Mouse (Mus musculus) kidney, embryonic 15.5 days (tissue): ENCODE data around the gene Dock1. TPM values are rescaled to one million over a fixed set of nuclear protein-coding genes. Genes with fewer than 3 reads are reported as not detected.

Source experiments
- ATAC-seq: fragments of 200-750 bp; cut with Nextera tagmentation; replicated peaks from 2 replicates; pipeline ENCODE4 v1.8.0; 2017; ENCODE audit warnings: moderate TSS enrichment; ENCODE audit not compliant: low FRiP score
- H3K27ac ChIP-seq: fragments of 300-500 bp; sonication (generic); 2 replicates; pipeline ENCODE4 v1.5.1; 2015; ENCODE audit warnings: mild to moderate bottlenecking, inconsistent platforms
- H3K27me3 ChIP-seq: fragments of 300-500 bp; sonication (generic); 2 replicates; pipeline ENCODE4 v1.6.1; 2015; ENCODE audit warnings: inconsistent platforms
- H3K36me3 ChIP-seq: fragments of 300-500 bp; sonication (generic); 2 replicates; pipeline ENCODE4 v1.6.1; 2015; ENCODE audit warnings: inconsistent platforms
- H3K4me1 ChIP-seq: fragments of 300-500 bp; sonication (generic); 2 replicates; pipeline ENCODE4 v1.6.1; 2015; ENCODE audit warnings: inconsistent platforms
- H3K4me2 ChIP-seq: fragments of 300-500 bp; sonication (generic); 2 replicates; pipeline ENCODE4 v1.6.1; 2015; ENCODE audit warnings: moderate library complexity, mild to moderate bottlenecking, inconsistent platforms
- H3K4me3 ChIP-seq: fragments of 300-500 bp; sonication (generic); replicated peaks from 2 replicates; pipeline ENCODE4 v1.5.1; 2015; ENCODE audit warnings: mild to moderate bottlenecking, inconsistent platforms
- H3K9ac ChIP-seq: fragments of 300-500 bp; sonication (generic); 2 replicates; pipeline ENCODE4 v1.6.1; 2015; ENCODE audit warnings: mild to moderate bottlenecking, inconsistent platforms
- H3K9me3 ChIP-seq: fragments of 300-500 bp; sonication (generic); replicated peaks from 2 replicates; pipeline ENCODE4 v1.6.1; 2016; ENCODE audit warnings: inconsistent platforms
- WGBS: fragments of 180-500 bp; shearing (Covaris S2); methylation state at CpG from one replicate; pipeline ENCODE4 v1.1.7; 2015; ENCODE audit warnings: mixed read lengths; 5-methylcytosine and 5-hydroxymethylcytosine counted together
- polyA plus RNA-seq: library from polyadenylated mRNA; unstranded; fragments of >200 nt; fragmentation: Nextera tagmentation; extraction: Ambion mirVana; gene quantifications from 2 replicates; pipeline ENCODE4 v1.2.1, GENCODE M21; 2015

Dock1 gene
- polyA plus RNA-seq, 1 experiment from 2014 or later = 47.7 TPM

GRCm38 (mm10) chr7:134806799-134807198 lies 136.3 kb downstream of the Dock1 start:
- WGBS = 78% methylated on average over 6 of the region's 6 CpGs
- H3K4me2 ChIP-seq = no peak overlapping the region

GRCm38 (mm10) chr7:134808406-134808805 lies 138.0 kb downstream of the Dock1 start:
- H3K36me3 ChIP-seq = peaks cover 78% of the 10 kb centered on the region
- H3K9ac ChIP-seq = no peak overlapping the region
- WGBS = 90% methylated on average over 2 of the region's 2 CpGs
- H3K4me3 ChIP-seq = no peak overlapping the region
- no peaks in the 10 kb centered on the region for H3K9me3 ChIP-seq
- ATAC-seq = no peak
- no peak overlapping the region for H3K4me2 ChIP-seq
- no peak overlapping the region for H3K27ac ChIP-seq
- no peaks in the 10 kb centered on the region for H3K27me3 ChIP-seq
- H3K4me1 ChIP-seq = peaks cover 24% of the 10 kb centered on the region; the same call in 1 of the 2 replicates

More at GRCm38 (mm10) chr7:134806799-134807198, 136.3 kb downstream of the Dock1 start:
- Histone ChIP-seq H3K27me3 (no peaks in the 10 kb centered on the region), H3K4me3 (no peak overlapping the region), H3K27ac (no peak overlapping the region), H3K9me3 (no peaks in the 10 kb centered on the region), H3K36me3 (peaks cover 86% of the 10 kb centered on the region), H3K9ac (no peak overlapping the region), H3K4me1 (peaks cover 24% of the 10 kb centered on the region; the same call in 1 of the 2 replicates)
- no peak for ATAC-seq

GRCm38 (mm10) chr7:134809241-134809975 lies 139.0 kb downstream of the Dock1 start:
- no peak overlapping the region for H3K9ac ChIP-seq
- peak overlapping the region; percentile 52 for H3K27ac ChIP-seq
- H3K36me3 ChIP-seq = peaks cover 82% of the 10 kb centered on the region
- no peaks in the 10 kb centered on the region for H3K9me3 ChIP-seq
- ATAC-seq = peak; percentile 94
- WGBS = 76% methylated on average over 6 of the region's 6 CpGs
- no peak overlapping the region for H3K4me2 ChIP-seq
- no peaks in the 10 kb centered on the region for H3K27me3 ChIP-seq
- H3K4me1 ChIP-seq = peaks cover 23% of the 10 kb centered on the region; the same call in 1 of the 2 replicates
- H3K4me3 ChIP-seq = no peak overlapping the region

- peaks cover 53% of the 10 kb centered on the region for H3K36me3 ChIP-seq
- WGBS = 91% methylated on average over 5 of the region's 5 CpGs
- ATAC-seq = no peak
- H3K4me1 ChIP-seq = peaks cover 15% of the 10 kb centered on the region; the same call in 1 of the 2 replicates
- H3K27me3 ChIP-seq = no peaks in the 10 kb centered on the region
- no peak overlapping the region for H3K27ac ChIP-seq
- no peaks in the 10 kb centered on the region for H3K9me3 ChIP-seq
- H3K4me3 ChIP-seq = no peak overlapping the region
- H3K4me2 ChIP-seq = no peak overlapping the region
- H3K9ac ChIP-seq = no peak overlapping the region
Observed at GRCm38 (mm10) chr7:134818471-134818870, 148.0 kb downstream of the Dock1 start.

- ATAC-seq = no peak
- no peak overlapping the region for H3K9ac ChIP-seq
- 50% methylated on average over 1 of the region's 1 CpGs for WGBS
- no peaks in the 10 kb centered on the region for H3K27me3 ChIP-seq
- H3K27ac ChIP-seq = no peak overlapping the region
- H3K4me1 ChIP-seq = peaks cover 19% of the 10 kb centered on the region; the same call in 1 of the 2 replicates
- H3K36me3 ChIP-seq = peaks cover 32% of the 10 kb centered on the region
- H3K4me2 ChIP-seq = no peak overlapping the region
- no peak overlapping the region for H3K4me3 ChIP-seq
- H3K9me3 ChIP-seq = no peaks in the 10 kb centered on the region
Observed at GRCm38 (mm10) chr7:134821264-134821663, 150.8 kb downstream of the Dock1 start.

- no peaks in the 10 kb centered on the region for H3K9me3 ChIP-seq
- peaks cover 26% of the 10 kb centered on the region for H3K36me3 ChIP-seq
- no peak overlapping the region for H3K27ac ChIP-seq
- no peak overlapping the region for H3K4me2 ChIP-seq
- ATAC-seq = no peak
- WGBS = 30% methylated on average over 3 of the region's 3 CpGs
- no peak overlapping the region for H3K4me3 ChIP-seq
- H3K27me3 ChIP-seq = no peaks in the 10 kb centered on the region
- H3K9ac ChIP-seq = no peak overlapping the region
- H3K4me1 ChIP-seq = peaks cover 19% of the 10 kb centered on the region; the same call in 1 of the 2 replicates
Observed at GRCm38 (mm10) chr7:134822006-134822405, 151.6 kb downstream of the Dock1 start.

GRCm38 (mm10) chr7:134823891-134824290 lies 153.4 kb downstream of the Dock1 start:
- Histone ChIP-seq H3K27ac (no peak overlapping the region), H3K36me3 (peaks cover 21% of the 10 kb centered on the region)
- WGBS = 64% methylated on average over 4 of the region's 4 CpGs

GRCm38 (mm10) chr7:134840066-134840465 lies 169.6 kb downstream of the Dock1 start:
- H3K4me2 ChIP-seq = no peak overlapping the region
- 91% methylated on average over 2 of the region's 2 CpGs for WGBS
- ATAC-seq = no peak

More at GRCm38 (mm10) chr7:134823891-134824290, 153.4 kb downstream of the Dock1 start:
- ATAC-seq = no peak
- H3K4me2 ChIP-seq = no peak overlapping the region
- no peaks in the 10 kb centered on the region for H3K9me3 ChIP-seq
- no peak overlapping the region for H3K9ac ChIP-seq
- peaks cover 19% of the 10 kb centered on the region; the same call in 1 of the 2 replicates for H3K4me1 ChIP-seq
- H3K4me3 ChIP-seq = no peak overlapping the region
- no peaks in the 10 kb centered on the region for H3K27me3 ChIP-seq

GRCm38 (mm10) chr7:134842751-134843150 lies 172.3 kb downstream of the Dock1 start:
- H3K9ac ChIP-seq = no peak overlapping the region
- H3K27ac ChIP-seq = no peak overlapping the region
- no peaks in the 10 kb centered on the region for H3K9me3 ChIP-seq
- no peak overlapping the region for H3K4me2 ChIP-seq
- H3K27me3 ChIP-seq = no peaks in the 10 kb centered on the region
- peaks cover 7% of the 10 kb centered on the region for H3K36me3 ChIP-seq
- 94% methylated on average over 4 of the region's 4 CpGs for WGBS
- no peaks in the 10 kb centered on the region for H3K4me1 ChIP-seq
- ATAC-seq = no peak
- no peak overlapping the region for H3K4me3 ChIP-seq

More at GRCm38 (mm10) chr7:134840066-134840465, 169.6 kb downstream of the Dock1 start:
- Histone ChIP-seq H3K27ac (no peak overlapping the region), H3K9ac (no peak overlapping the region), H3K27me3 (no peaks in the 10 kb centered on the region), H3K9me3 (no peaks in the 10 kb centered on the region), H3K4me1 (no peaks in the 10 kb centered on the region), H3K36me3 (peaks cover 10% of the 10 kb centered on the region), H3K4me3 (no peak overlapping the region)

- no peak overlapping the region for H3K9ac ChIP-seq
- no peak overlapping the region for H3K4me3 ChIP-seq
- no peak overlapping the region for H3K27ac ChIP-seq
- no peaks in the 10 kb centered on the region for H3K4me1 ChIP-seq
- 90% methylated on average over 6 of the region's 6 CpGs for WGBS
- H3K9me3 ChIP-seq = no peaks in the 10 kb centered on the region
- H3K4me2 ChIP-seq = no peak overlapping the region
- no peaks in the 10 kb centered on the region for H3K27me3 ChIP-seq
- H3K36me3 ChIP-seq = peaks cover 27% of the 10 kb centered on the region
- ATAC-seq = no peak
Observed at GRCm38 (mm10) chr7:134862000-134862399, 191.5 kb downstream of the Dock1 start.

- H3K4me1 ChIP-seq = no peaks in the 10 kb centered on the region
- no peaks in the 10 kb centered on the region for H3K9me3 ChIP-seq
- no peaks in the 10 kb centered on the region for H3K27me3 ChIP-seq
- H3K36me3 ChIP-seq = peaks cover 28% of the 10 kb centered on the region
- H3K27ac ChIP-seq = no peak overlapping the region
- no peak for ATAC-seq
- no peak overlapping the region for H3K4me2 ChIP-seq
- 75% methylated on average over 2 of the region's 2 CpGs for WGBS
- no peak overlapping the region for H3K9ac ChIP-seq
- no peak overlapping the region for H3K4me3 ChIP-seq
Observed at GRCm38 (mm10) chr7:134864175-134864574, 193.7 kb downstream of the Dock1 start.

- H3K4me3 ChIP-seq = no peak overlapping the region
- WGBS = 60% methylated on average over 3 of the region's 3 CpGs
- peaks cover 40% of the 10 kb centered on the region for H3K36me3 ChIP-seq
- H3K9ac ChIP-seq = no peak overlapping the region
- no peak overlapping the region for H3K27ac ChIP-seq
- no peak for ATAC-seq
- no peaks in the 10 kb centered on the region for H3K27me3 ChIP-seq
- no peaks in the 10 kb centered on the region for H3K9me3 ChIP-seq
- no peaks in the 10 kb centered on the region for H3K4me1 ChIP-seq
- no peak overlapping the region for H3K4me2 ChIP-seq
Observed at GRCm38 (mm10) chr7:134872511-134872910, 202.1 kb downstream of the Dock1 start.
